Mouse (Mus musculus): ENCODE results near the gene Trip10. TPM values are rescaled to one million over a fixed set of nuclear protein-coding genes. Genes with fewer than 3 reads are reported as not detected.

Trip10 gene
- polyA plus RNA-seq, 1 experiment from 2014 or later = 41.6 TPM

- DNase-seq (ENCODE audit: low spot score) (peak; percentile 89), ATAC-seq (replicated peaks; ENCODE audit: low FRiP score, low TSS enrichment, low read depth) (0 out of 2 replicates have a peak, but pooled peaks have one; percentile 29)
- 22% methylated on average over 11 of the region's 11 CpGs for WGBS
- Histone ChIP-seq H3K4me3 (ENCODE audit: low read depth, low read length) (no peak overlapping the region), H3K27ac (ENCODE audit: low read depth) (no peak overlapping the region), H3K4me2 (ENCODE audit: low read length) (no peak overlapping the region), H3K36me3 (ENCODE audit: control insufficient read depth, insufficient read depth, low read length) (no peaks in the 10 kb centered on the region), H3K9me3 (ENCODE audit: control insufficient read depth, low read length) (no peaks in the 10 kb centered on the region), H3K9ac (ENCODE audit: low read length) (no peak overlapping the region), H3K27me3 (replicated peaks; ENCODE audit: control insufficient read depth, insufficient read depth, low read length) (no peaks in the 10 kb centered on the region), H3K4me1 (replicated peaks; ENCODE audit: control insufficient read depth, insufficient read depth, low read length) (no peaks in the 10 kb centered on the region)
These were observed 29.9 kb upstream of the Trip10 start for GRCm38 (mm10) chr17:57219167-57219883.

- no peaks in the 10 kb centered on the region for H3K27me3 ChIP-seq (replicated peaks; ENCODE audit: control insufficient read depth, insufficient read depth, low read length)
- no peaks in the 10 kb centered on the region for H3K36me3 ChIP-seq (ENCODE audit: control insufficient read depth, insufficient read depth, low read length)
- no peak overlapping the region for H3K27ac ChIP-seq (ENCODE audit: low read depth)
- no peak overlapping the region for H3K4me2 ChIP-seq (ENCODE audit: low read length)
- H3K4me1 ChIP-seq (replicated peaks; ENCODE audit: control insufficient read depth, insufficient read depth, low read length) = no peaks in the 10 kb centered on the region
- H3K4me3 ChIP-seq (ENCODE audit: low read depth, low read length) = no peak overlapping the region
- ATAC-seq (replicated peaks; ENCODE audit: low FRiP score, low TSS enrichment, low read depth) (no peak), DNase-seq (ENCODE audit: low spot score) (no peak)
- no peak overlapping the region for H3K9ac ChIP-seq (ENCODE audit: low read length)
- H3K9me3 ChIP-seq (ENCODE audit: control insufficient read depth, low read length) = no peaks in the 10 kb centered on the region
- 22% methylated on average over 3 of the region's 3 CpGs for WGBS
These were observed 29.4 kb upstream of the Trip10 start for GRCm38 (mm10) chr17:57219884-57220207.

- WGBS = 61% methylated on average over 4 of the region's 4 CpGs
- no peak overlapping the region for H3K4me2 ChIP-seq (ENCODE audit: low read length)
- no peak overlapping the region for H3K4me3 ChIP-seq (ENCODE audit: low read depth, low read length)
- H3K4me1 ChIP-seq (replicated peaks; ENCODE audit: control insufficient read depth, insufficient read depth, low read length) = no peaks in the 10 kb centered on the region
- H3K27ac ChIP-seq (ENCODE audit: low read depth) = no peak overlapping the region
- no peak overlapping the region for H3K9ac ChIP-seq (ENCODE audit: low read length)
- no peaks in the 10 kb centered on the region for H3K9me3 ChIP-seq (ENCODE audit: control insufficient read depth, low read length)
- DNase-seq (ENCODE audit: low spot score) (no peak), ATAC-seq (replicated peaks; ENCODE audit: low FRiP score, low TSS enrichment, low read depth) (no peak)
- 0 out of 2 replicates have a peak, but pooled peaks cover 4% of the 10 kb centered on the region for H3K27me3 ChIP-seq (replicated peaks; ENCODE audit: control insufficient read depth, insufficient read depth, low read length)
- H3K36me3 ChIP-seq (ENCODE audit: control insufficient read depth, insufficient read depth, low read length) = no peaks in the 10 kb centered on the region
These were observed 27.3 kb upstream of the Trip10 start for GRCm38 (mm10) chr17:57221911-57222310.

GRCm38 (mm10) chr17:57223313-57223712 lies 25.9 kb upstream of the Trip10 start:
- Histone ChIP-seq H3K9me3 (ENCODE audit: control insufficient read depth, low read length) (no peaks in the 10 kb centered on the region), H3K36me3 (ENCODE audit: control insufficient read depth, insufficient read depth, low read length) (no peaks in the 10 kb centered on the region), H3K27me3 (replicated peaks; ENCODE audit: control insufficient read depth, insufficient read depth, low read length) (0 out of 2 replicates have a peak, but pooled peaks cover 4% of the 10 kb centered on the region), H3K4me1 (replicated peaks; ENCODE audit: control insufficient read depth, insufficient read depth, low read length) (no peaks in the 10 kb centered on the region), H3K27ac (ENCODE audit: low read depth) (no peak overlapping the region), H3K4me3 (ENCODE audit: low read depth, low read length) (no peak overlapping the region), H3K4me2 (ENCODE audit: low read length) (no peak overlapping the region), H3K9ac (ENCODE audit: low read length) (no peak overlapping the region)
- DNase-seq (ENCODE audit: low spot score) = no peak
- ATAC-seq (replicated peaks; ENCODE audit: low FRiP score, low TSS enrichment, low read depth) = no peak
- 81% methylated on average over 9 of the region's 9 CpGs for WGBS

- no peak for DNase-seq (ENCODE audit: low spot score)
- H3K9ac ChIP-seq (ENCODE audit: low read length) = no peak overlapping the region
- H3K4me1 ChIP-seq (replicated peaks; ENCODE audit: control insufficient read depth, insufficient read depth, low read length) = 0 out of 2 replicates have a peak, but pooled peaks cover 4% of the 10 kb centered on the region
- H3K9me3 ChIP-seq (ENCODE audit: control insufficient read depth, low read length) = no peaks in the 10 kb centered on the region
- no peak for ATAC-seq (replicated peaks; ENCODE audit: low FRiP score, low TSS enrichment, low read depth)
- no peak overlapping the region for H3K4me2 ChIP-seq (ENCODE audit: low read length)
- H3K4me3 ChIP-seq (ENCODE audit: low read depth, low read length) = no peak overlapping the region
- H3K36me3 ChIP-seq (ENCODE audit: control insufficient read depth, insufficient read depth, low read length) = no peaks in the 10 kb centered on the region
- WGBS = 89% methylated on average over 2 of the region's 2 CpGs
- 0 out of 2 replicates have a peak, but pooled peaks cover 4% of the 10 kb centered on the region for H3K27me3 ChIP-seq (replicated peaks; ENCODE audit: control insufficient read depth, insufficient read depth, low read length)
- no peak overlapping the region for H3K27ac ChIP-seq (ENCODE audit: low read depth)
These were observed 21.8 kb upstream of the Trip10 start for GRCm38 (mm10) chr17:57227468-57227867.

GRCm38 (mm10) chr17:57228014-57228413 lies 21.2 kb upstream of the Trip10 start, which contains the start of gene C3:
Gene C3, minus strand, starts transcription at chr17:57228136.
- 0 out of 2 replicates have a peak, but pooled peaks cover 4% of the 10 kb centered on the region for H3K27me3 ChIP-seq (replicated peaks; ENCODE audit: control insufficient read depth, insufficient read depth, low read length)
- H3K9me3 ChIP-seq (ENCODE audit: control insufficient read depth, low read length) = no peaks in the 10 kb centered on the region
- no peak within 1 kb of the TSS for H3K27ac ChIP-seq (ENCODE audit: low read depth)
- no peak within 1 kb of the TSS for H3K4me2 ChIP-seq (ENCODE audit: low read length)
- 78% methylated on average over 3 of the region's 3 CpGs for WGBS
- 0 out of 2 replicates have a peak, but pooled peaks cover 5% of the 10 kb centered on the region for H3K4me1 ChIP-seq (replicated peaks; ENCODE audit: control insufficient read depth, insufficient read depth, low read length)
- ATAC-seq (replicated peaks; ENCODE audit: low FRiP score, low TSS enrichment, low read depth) = no peak
- no peak within 1 kb of the TSS for H3K9ac ChIP-seq (ENCODE audit: low read length)
- no peak for DNase-seq (ENCODE audit: low spot score)
- H3K36me3 ChIP-seq (ENCODE audit: control insufficient read depth, insufficient read depth, low read length) = no peaks in the 10 kb centered on the region
- no peak within 1 kb of the TSS for H3K4me3 ChIP-seq (ENCODE audit: low read depth, low read length)

- no peaks in the 10 kb centered on the region for H3K36me3 ChIP-seq (ENCODE audit: control insufficient read depth, insufficient read depth, low read length)
- H3K4me2 ChIP-seq (ENCODE audit: low read length) = no peak overlapping the region
- no peak for ATAC-seq (replicated peaks; ENCODE audit: low FRiP score, low TSS enrichment, low read depth)
- no peak overlapping the region for H3K27ac ChIP-seq (ENCODE audit: low read depth)
- H3K27me3 ChIP-seq (replicated peaks; ENCODE audit: control insufficient read depth, insufficient read depth, low read length) = 0 out of 2 replicates have a peak, but pooled peaks cover 4% of the 10 kb centered on the region
- H3K4me1 ChIP-seq (replicated peaks; ENCODE audit: control insufficient read depth, insufficient read depth, low read length) = 0 out of 2 replicates have a peak, but pooled peaks cover 8% of the 10 kb centered on the region
- no peak for DNase-seq (ENCODE audit: low spot score)
- H3K9me3 ChIP-seq (ENCODE audit: control insufficient read depth, low read length) = no peaks in the 10 kb centered on the region
- H3K4me3 ChIP-seq (ENCODE audit: low read depth, low read length) = no peak overlapping the region
- WGBS = 70% methylated on average over 3 of the region's 3 CpGs
- no peak overlapping the region for H3K9ac ChIP-seq (ENCODE audit: low read length)
These were observed 20.4 kb upstream of the Trip10 start for GRCm38 (mm10) chr17:57228873-57229272.

- 79% methylated on average over 15 of the region's 15 CpGs for WGBS
- no peak overlapping the region for H3K27ac ChIP-seq (ENCODE audit: low read depth)
These were observed 19.2 kb upstream of the Trip10 start for GRCm38 (mm10) chr17:57229851-57230727.

More at GRCm38 (mm10) chr17:57229851-57230727, 19.2 kb upstream of the Trip10 start:
- H3K9ac ChIP-seq (ENCODE audit: low read length) = no peak overlapping the region
- H3K4me1 ChIP-seq (replicated peaks; ENCODE audit: control insufficient read depth, insufficient read depth, low read length) = 0 out of 2 replicates have a peak, but pooled peaks cover 8% of the 10 kb centered on the region
- peaks cover 10% of the 10 kb centered on the region; the same call in 1 of the 2 replicates for H3K36me3 ChIP-seq (ENCODE audit: control insufficient read depth, insufficient read depth, low read length)
- no peak overlapping the region for H3K4me2 ChIP-seq (ENCODE audit: low read length)
- DNase-seq (ENCODE audit: low spot score) (no peak), ATAC-seq (replicated peaks; ENCODE audit: low FRiP score, low TSS enrichment, low read depth) (no peak)
- no peak overlapping the region for H3K4me3 ChIP-seq (ENCODE audit: low read depth, low read length)
- 0 out of 2 replicates have a peak, but pooled peaks cover 2% of the 10 kb centered on the region for H3K27me3 ChIP-seq (replicated peaks; ENCODE audit: control insufficient read depth, insufficient read depth, low read length)
- no peaks in the 10 kb centered on the region for H3K9me3 ChIP-seq (ENCODE audit: control insufficient read depth, low read length)

Measured in intestine, embryonic 14.5 days (tissue).